Mouse (Mus musculus): ENCODE measurements at regions not wholly inside any gene's neighbourhood (a gene's known extent, or its start where the extent isn't known, plus 50 kb on each side); places are given as distances from the start of the nearest gene placed in this dataset.

DNA sequence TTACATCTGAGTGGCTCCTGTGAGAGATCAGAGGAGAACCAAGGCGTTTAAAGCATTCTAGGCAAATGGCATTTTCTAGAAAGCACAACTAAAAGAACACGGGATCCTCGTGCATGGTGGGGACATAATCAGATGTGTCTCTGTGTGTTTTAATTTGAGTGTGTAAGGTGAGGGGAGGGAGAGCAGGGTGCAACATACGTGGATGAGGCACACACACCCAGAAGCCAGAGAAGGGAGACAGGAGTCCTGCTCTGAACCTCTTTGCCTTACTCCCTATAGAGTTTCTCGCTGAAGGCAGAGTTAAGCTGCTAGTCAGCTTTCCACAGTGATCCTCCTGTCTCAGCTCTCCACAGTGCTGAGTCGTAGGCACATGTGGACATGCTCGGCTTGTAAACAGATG lies 386.1 kb downstream of the Cbln4 start:
- Histone ChIP-seq H3K9ac (ENCODE audit: low read depth, poor library complexity, severe bottlenecking) (no peak overlapping the region), H3K4me1 (ENCODE audit: control insufficient read depth, insufficient read depth, low read length) (no peaks in the 10 kb centered on the region), H3K9me3 (replicated peaks; ENCODE audit: control insufficient read depth, insufficient read depth, low read length, poor library complexity, severe bottlenecking) (no peaks in the 10 kb centered on the region), H3K27me3 (ENCODE audit: control insufficient read depth, insufficient read depth, low read length, poor library complexity, severe bottlenecking) (no peaks in the 10 kb centered on the region), H3K27ac (ENCODE audit: insufficient read depth, low read length) (no peak overlapping the region), H3K4me3 (ENCODE audit: low read depth, low read length) (no peak overlapping the region), H3K36me3 (ENCODE audit: control insufficient read depth, insufficient read depth, low read length, poor library complexity, severe bottlenecking) (no peaks in the 10 kb centered on the region)
- TF ChIP-seq EP300 (IDR thresholded peaks at IDR 0.05; ENCODE audit: insufficient read depth, low read depth, low read length) (no peak), POLR2A (IDR thresholded peaks at IDR 0.05; ENCODE audit: insufficient read depth, low read length) (no peak), CTCF (IDR thresholded peaks at IDR 0.05; ENCODE audit: low read depth, low read length) (no peak)

DNA sequence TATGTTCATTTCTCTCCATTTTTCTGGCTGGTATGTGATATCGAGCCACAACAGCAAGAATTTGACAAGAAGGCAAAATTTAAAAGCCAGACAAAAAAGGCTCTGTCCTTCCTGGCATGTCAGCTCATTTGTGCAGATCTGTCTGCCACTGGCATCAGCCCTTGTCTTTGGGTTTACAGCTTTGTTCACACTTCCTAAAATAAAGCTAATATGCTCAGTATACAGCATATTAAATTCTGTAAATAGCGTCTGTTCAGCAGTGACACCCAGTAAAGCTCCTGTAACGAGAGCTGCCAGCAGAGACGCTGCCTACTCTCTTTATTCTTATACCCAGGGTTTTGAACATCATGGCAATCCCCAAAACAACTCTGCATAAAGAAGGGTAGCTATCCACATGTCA lies 401.5 kb downstream of the Cbln4 start:
- Histone ChIP-seq H3K4me3 (ENCODE audit: low read depth, low read length) (no peak overlapping the region), H3K27me3 (ENCODE audit: control insufficient read depth, insufficient read depth, low read length, poor library complexity, severe bottlenecking) (no peaks in the 10 kb centered on the region), H3K9me3 (replicated peaks; ENCODE audit: control insufficient read depth, insufficient read depth, low read length, poor library complexity, severe bottlenecking) (no peaks in the 10 kb centered on the region), H3K36me3 (ENCODE audit: control insufficient read depth, insufficient read depth, low read length, poor library complexity, severe bottlenecking) (no peaks in the 10 kb centered on the region), H3K9ac (ENCODE audit: low read depth, poor library complexity, severe bottlenecking) (no peak overlapping the region), H3K27ac (ENCODE audit: insufficient read depth, low read length) (no peak overlapping the region), H3K4me1 (ENCODE audit: control insufficient read depth, insufficient read depth, low read length) (no peaks in the 10 kb centered on the region)
- TF ChIP-seq POLR2A (IDR thresholded peaks at IDR 0.05; ENCODE audit: insufficient read depth, low read length) (no peak), CTCF (IDR thresholded peaks at IDR 0.05; ENCODE audit: low read depth, low read length) (no peak), EP300 (IDR thresholded peaks at IDR 0.05; ENCODE audit: insufficient read depth, low read depth, low read length) (no peak)

DNA sequence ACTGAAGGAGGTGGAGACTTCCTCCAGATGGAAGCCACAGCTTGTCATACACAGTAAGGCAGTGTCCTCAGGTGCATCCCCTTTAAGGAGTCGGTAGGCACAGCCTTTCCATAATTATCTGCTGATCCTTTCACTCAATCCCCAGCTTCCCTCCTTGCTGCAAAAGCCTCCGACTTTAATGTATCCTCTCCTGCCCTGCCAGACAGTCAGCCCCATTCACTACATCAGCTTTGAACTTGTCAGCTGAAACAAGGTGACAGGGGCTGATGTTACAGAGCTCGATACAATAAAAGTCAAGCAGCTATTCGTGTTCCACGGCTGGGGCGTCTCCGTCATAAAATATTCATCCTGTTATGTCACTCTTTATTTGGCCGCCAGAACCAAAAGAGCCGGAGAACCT lies 402.8 kb downstream of the Cbln4 start:
- Histone ChIP-seq H3K9me3 (replicated peaks; ENCODE audit: control insufficient read depth, insufficient read depth, low read length, poor library complexity, severe bottlenecking) (no peaks in the 10 kb centered on the region), H3K27me3 (ENCODE audit: control insufficient read depth, insufficient read depth, low read length, poor library complexity, severe bottlenecking) (no peaks in the 10 kb centered on the region), H3K36me3 (ENCODE audit: control insufficient read depth, insufficient read depth, low read length, poor library complexity, severe bottlenecking) (no peaks in the 10 kb centered on the region), H3K9ac (ENCODE audit: low read depth, poor library complexity, severe bottlenecking) (no peak overlapping the region), H3K4me3 (ENCODE audit: low read depth, low read length) (no peak overlapping the region), H3K4me1 (ENCODE audit: control insufficient read depth, insufficient read depth, low read length) (no peaks in the 10 kb centered on the region), H3K27ac (ENCODE audit: insufficient read depth, low read length) (no peak overlapping the region)
- no peak for TF ChIP-seq POLR2A (IDR thresholded peaks at IDR 0.05; ENCODE audit: insufficient read depth, low read length)
- no peak for TF ChIP-seq CTCF (IDR thresholded peaks at IDR 0.05; ENCODE audit: low read depth, low read length)
- no peak for TF ChIP-seq EP300 (IDR thresholded peaks at IDR 0.05; ENCODE audit: insufficient read depth, low read depth, low read length)

DNA sequence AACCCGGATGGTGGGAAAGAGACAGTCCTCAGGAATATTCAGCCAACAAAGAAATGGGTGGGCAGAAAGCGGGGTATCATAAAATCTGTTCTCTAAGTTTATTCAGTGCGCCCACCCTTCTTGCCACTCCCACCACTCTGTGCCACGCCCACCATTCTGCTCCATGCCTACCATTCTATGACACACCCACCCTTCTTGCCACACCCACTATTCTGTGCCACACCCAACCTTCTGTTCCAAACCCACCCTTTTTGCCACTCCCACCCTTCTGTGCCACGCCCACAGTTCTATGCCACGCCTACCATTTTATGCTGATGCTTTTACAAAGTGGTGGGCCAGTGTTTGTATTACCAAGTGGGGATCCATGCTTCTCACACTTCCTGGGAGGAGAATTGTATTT lies 404.3 kb downstream of the Cbln4 start:
- TF ChIP-seq POLR2A (IDR thresholded peaks at IDR 0.05; ENCODE audit: insufficient read depth, low read length) = no peak
- TF ChIP-seq EP300 (IDR thresholded peaks at IDR 0.05; ENCODE audit: insufficient read depth, low read depth, low read length) = 0 out of 2 replicates have a peak, but pooled peaks have one; percentile 21
- Histone ChIP-seq H3K27me3 (ENCODE audit: control insufficient read depth, insufficient read depth, low read length, poor library complexity, severe bottlenecking) (no peaks in the 10 kb centered on the region), H3K4me3 (ENCODE audit: low read depth, low read length) (no peak overlapping the region), H3K36me3 (ENCODE audit: control insufficient read depth, insufficient read depth, low read length, poor library complexity, severe bottlenecking) (no peaks in the 10 kb centered on the region), H3K9me3 (replicated peaks; ENCODE audit: control insufficient read depth, insufficient read depth, low read length, poor library complexity, severe bottlenecking) (no peaks in the 10 kb centered on the region), H3K9ac (ENCODE audit: low read depth, poor library complexity, severe bottlenecking) (no peak overlapping the region), H3K4me1 (ENCODE audit: control insufficient read depth, insufficient read depth, low read length) (no peaks in the 10 kb centered on the region), H3K27ac (ENCODE audit: insufficient read depth, low read length) (no peak overlapping the region)

DNA sequence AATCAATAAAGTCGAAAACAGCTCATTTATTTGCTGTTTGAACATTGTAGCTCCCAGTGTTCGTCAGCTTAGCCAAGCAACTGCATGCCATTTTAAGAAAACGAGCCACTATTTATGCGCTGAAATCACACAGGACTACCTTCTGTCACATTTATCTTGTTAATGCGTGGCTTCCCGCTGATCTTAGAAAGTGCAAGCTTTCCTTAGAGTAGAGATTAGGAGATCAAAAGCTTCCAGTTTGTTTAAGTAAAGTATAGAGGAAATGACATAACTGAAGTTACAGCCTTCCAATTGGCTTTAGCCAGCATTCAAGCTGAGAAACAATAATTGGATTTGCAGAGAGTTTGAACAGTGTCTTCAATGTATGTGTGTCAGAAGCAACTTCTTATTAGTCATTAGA lies 406.4 kb downstream of the Cbln4 start:
- no peak for TF ChIP-seq CTCF (IDR thresholded peaks at IDR 0.05; ENCODE audit: low read depth, low read length)
- no peak for TF ChIP-seq POLR2A (IDR thresholded peaks at IDR 0.05; ENCODE audit: insufficient read depth, low read length)
- TF ChIP-seq EP300 (IDR thresholded peaks at IDR 0.05; ENCODE audit: insufficient read depth, low read depth, low read length) = no peak
- Histone ChIP-seq H3K4me3 (ENCODE audit: low read depth, low read length) (no peak overlapping the region), H3K9ac (ENCODE audit: low read depth, poor library complexity, severe bottlenecking) (no peak overlapping the region), H3K4me1 (ENCODE audit: control insufficient read depth, insufficient read depth, low read length) (no peaks in the 10 kb centered on the region), H3K27ac (ENCODE audit: insufficient read depth, low read length) (no peak overlapping the region), H3K27me3 (ENCODE audit: control insufficient read depth, insufficient read depth, low read length, poor library complexity, severe bottlenecking) (no peaks in the 10 kb centered on the region), H3K36me3 (ENCODE audit: control insufficient read depth, insufficient read depth, low read length, poor library complexity, severe bottlenecking) (no peaks in the 10 kb centered on the region), H3K9me3 (replicated peaks; ENCODE audit: control insufficient read depth, insufficient read depth, low read length, poor library complexity, severe bottlenecking) (no peaks in the 10 kb centered on the region)

DNA sequence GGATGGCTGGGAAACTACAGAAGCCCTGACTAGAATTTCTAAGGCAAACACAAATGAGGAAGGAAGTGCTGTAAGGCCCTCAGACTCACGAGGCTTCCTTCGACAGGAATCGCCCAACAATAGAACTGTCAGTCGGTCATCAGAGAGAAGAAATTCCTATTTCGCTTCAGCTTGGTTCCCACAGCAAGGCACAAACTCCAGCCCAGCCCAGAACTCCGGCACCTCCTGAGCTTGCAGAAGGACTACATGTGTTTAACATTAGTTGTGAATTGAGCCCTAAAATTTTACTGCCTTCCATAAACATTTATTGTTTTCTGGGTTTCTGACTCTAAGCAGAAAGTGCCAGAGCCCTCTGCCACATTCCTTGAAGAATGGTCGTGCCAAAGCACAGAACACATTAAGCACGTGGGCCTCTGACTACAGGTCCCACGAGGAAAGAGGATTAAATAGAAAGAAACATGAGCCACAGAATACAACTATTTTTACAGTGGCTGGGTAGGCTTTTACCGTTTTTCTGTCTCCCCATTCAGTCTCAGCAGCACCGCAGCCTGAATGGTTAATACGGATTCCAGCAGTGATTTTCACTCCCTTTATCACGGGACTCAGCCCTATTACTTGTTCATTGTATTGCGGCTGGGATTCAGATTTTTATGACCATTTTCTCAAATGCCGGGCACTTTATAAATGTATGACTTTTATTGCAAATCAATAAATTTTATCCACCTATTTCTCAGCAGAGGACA lies 409.7 kb downstream of the Cbln4 start:
- no peaks in the 10 kb centered on the region for H3K9me3 ChIP-seq (replicated peaks; ENCODE audit: control insufficient read depth, insufficient read depth, low read length, poor library complexity, severe bottlenecking)
- no peaks in the 10 kb centered on the region for H3K27me3 ChIP-seq (ENCODE audit: control insufficient read depth, insufficient read depth, low read length, poor library complexity, severe bottlenecking)
- no peaks in the 10 kb centered on the region for H3K36me3 ChIP-seq (ENCODE audit: control insufficient read depth, insufficient read depth, low read length, poor library complexity, severe bottlenecking)
- no peak overlapping the region for H3K27ac ChIP-seq (ENCODE audit: insufficient read depth, low read length)
- no peak overlapping the region for H3K4me3 ChIP-seq (ENCODE audit: low read depth, low read length)
- H3K4me1 ChIP-seq (ENCODE audit: control insufficient read depth, insufficient read depth, low read length) = no peaks in the 10 kb centered on the region
- TF ChIP-seq EP300 (IDR thresholded peaks at IDR 0.05; ENCODE audit: insufficient read depth, low read depth, low read length) (no peak), CTCF (IDR thresholded peaks at IDR 0.05; ENCODE audit: low read depth, low read length) (no peak), POLR2A (IDR thresholded peaks at IDR 0.05; ENCODE audit: insufficient read depth, low read length) (no peak)
- H3K9ac ChIP-seq (ENCODE audit: low read depth, poor library complexity, severe bottlenecking) = no peak overlapping the region

All from ES-Bruce4 (cell line).